Mouse (Mus musculus) limb, embryonic 12.5 days (tissue): Measurements from ENCODE around the gene Fzd7. TPM values are rescaled to one million over a fixed set of nuclear protein-coding genes. Genes with fewer than 3 reads are reported as not detected.

Source experiments
- ATAC-seq: fragments of 200-750 bp; cut with Nextera tagmentation; 2 replicates; pipeline ENCODE4 v1.8.0; 2017; ENCODE audit warnings: low read depth, moderate TSS enrichment; ENCODE audit not compliant: insufficient number of reproducible peaks, insufficient read depth, low FRiP score, low TSS enrichment
- H3K27ac ChIP-seq: fragments of 300-500 bp; sonication (generic); 2 replicates; pipeline ENCODE4 v1.5.1; 2016; ENCODE audit warnings: mild to moderate bottlenecking, moderate library complexity
- H3K27me3 ChIP-seq: fragments of 300-500 bp; sonication (generic); 2 replicates; pipeline ENCODE4 v1.6.1; 2016; ENCODE audit warnings: mild to moderate bottlenecking, moderate library complexity
- H3K36me3 ChIP-seq: fragments of 300-500 bp; sonication (generic); 2 replicates; pipeline ENCODE4 v1.6.1; 2016; ENCODE audit warnings: mild to moderate bottlenecking, moderate library complexity
- H3K4me1 ChIP-seq: fragments of 300-500 bp; sonication (generic); replicated peaks from 2 replicates; pipeline ENCODE4 v1.6.1; 2016
- H3K4me2 ChIP-seq: fragments of 300-500 bp; sonication (generic); 2 replicates; pipeline ENCODE4 v1.6.1; 2016; ENCODE audit warnings: mild to moderate bottlenecking, moderate library complexity
- H3K4me3 ChIP-seq: fragments of 300-500 bp; sonication (generic); replicated peaks from 2 replicates; pipeline ENCODE4 v1.5.1; 2016; ENCODE audit warnings: mild to moderate bottlenecking
- H3K9ac ChIP-seq: fragments of 300-500 bp; sonication (generic); replicated peaks from 2 replicates; pipeline ENCODE4 v1.6.1; 2016; ENCODE audit warnings: mild to moderate bottlenecking, moderate library complexity
- H3K9me3 ChIP-seq: fragments of 300-500 bp; sonication (generic); 2 replicates; pipeline ENCODE4 v1.6.1; 2016; ENCODE audit warnings: mild to moderate bottlenecking, moderate library complexity
- WGBS: fragments of 180-500 bp; shearing (Covaris S2); methylation state at CpG from one replicate; pipeline ENCODE4 v1.1.7; 2016; 5-methylcytosine and 5-hydroxymethylcytosine counted together
- polyA plus RNA-seq: library from polyadenylated mRNA; unstranded; fragments of >200 nt; fragmentation: Nextera tagmentation; extraction: Ambion mirVana; gene quantifications from 2 replicates; pipeline ENCODE4 v1.2.1, GENCODE M21; 2016

Gene Fzd7
- polyA plus RNA-seq, 1 experiment from 2014 or later = 20.5 TPM

DNA sequence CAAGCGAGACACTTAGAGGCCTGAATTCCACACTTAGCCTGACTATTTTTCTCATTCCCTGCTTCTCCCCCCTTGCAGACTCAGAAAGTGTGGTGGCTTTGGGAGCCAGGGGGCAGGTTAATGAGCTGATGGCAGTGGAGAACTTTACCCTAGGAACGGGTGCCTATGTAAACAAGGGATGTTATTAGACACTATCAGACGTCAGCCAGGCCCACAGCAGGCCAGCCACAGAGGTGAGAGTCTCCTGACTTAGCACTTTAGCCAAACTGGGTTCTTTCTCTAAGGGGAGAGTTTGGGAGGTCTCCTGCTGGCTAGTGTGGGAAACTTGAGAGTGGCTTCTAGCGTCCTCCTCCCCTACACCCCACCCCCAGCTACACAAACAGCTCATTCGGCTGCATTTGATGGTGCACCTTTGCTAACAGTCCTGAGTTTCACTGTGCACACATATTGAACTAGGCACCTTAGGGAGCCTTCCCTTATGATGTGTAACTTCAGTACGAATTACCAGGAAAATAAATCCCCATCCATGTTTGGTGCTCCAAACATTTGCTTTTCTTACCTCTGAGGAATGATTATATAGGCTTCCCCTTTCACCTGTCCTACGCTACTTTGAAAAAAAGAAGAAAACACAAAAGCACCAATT, 21.6 kb downstream of the Fzd7 start:
- WGBS = 43% methylated on average over 7 of the region's 7 CpGs
- peaks cover 12% of the 10 kb centered on the region for H3K4me1 ChIP-seq
- no peak overlapping the region for H3K27ac ChIP-seq
- H3K27me3 ChIP-seq = no peaks in the 10 kb centered on the region; the same call in 1 of the 2 replicates
- no peaks in the 10 kb centered on the region for H3K36me3 ChIP-seq
- H3K9me3 ChIP-seq = no peaks in the 10 kb centered on the region
- H3K4me2 ChIP-seq = no peak overlapping the region
- ATAC-seq = no peak; the same call in 1 of the 2 replicates
- H3K4me3 ChIP-seq = no peak overlapping the region
- H3K9ac ChIP-seq = no peak overlapping the region

DNA sequence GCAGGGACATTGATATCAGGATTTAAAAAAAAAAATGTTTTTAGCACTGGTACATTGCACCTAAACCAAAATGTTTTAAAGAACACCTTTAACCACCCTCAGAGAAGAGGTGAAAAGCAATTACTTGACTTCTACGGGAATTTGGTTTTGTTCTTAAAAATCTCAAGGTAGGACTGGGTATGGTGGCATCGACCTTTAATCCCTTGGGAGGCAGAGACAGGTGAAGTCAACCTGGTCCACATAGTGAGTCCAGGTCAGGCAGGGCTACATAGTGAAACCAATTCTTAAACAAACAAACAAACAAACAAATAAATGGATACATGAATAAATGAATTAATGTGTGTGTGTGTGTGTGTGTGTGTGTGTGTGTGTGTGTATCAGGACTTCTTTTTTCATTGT, 22.1 kb downstream of the Fzd7 start:
- Histone ChIP-seq H3K4me1 (peaks cover 13% of the 10 kb centered on the region), H3K36me3 (no peaks in the 10 kb centered on the region), H3K9ac (no peak overlapping the region), H3K27me3 (no peaks in the 10 kb centered on the region; the same call in 1 of the 2 replicates), H3K9me3 (no peaks in the 10 kb centered on the region), H3K4me3 (no peak overlapping the region), H3K4me2 (no peak overlapping the region), H3K27ac (no peak overlapping the region)
- no peak for ATAC-seq
- 74% methylated on average over 2 of the region's 2 CpGs for WGBS

DNA sequence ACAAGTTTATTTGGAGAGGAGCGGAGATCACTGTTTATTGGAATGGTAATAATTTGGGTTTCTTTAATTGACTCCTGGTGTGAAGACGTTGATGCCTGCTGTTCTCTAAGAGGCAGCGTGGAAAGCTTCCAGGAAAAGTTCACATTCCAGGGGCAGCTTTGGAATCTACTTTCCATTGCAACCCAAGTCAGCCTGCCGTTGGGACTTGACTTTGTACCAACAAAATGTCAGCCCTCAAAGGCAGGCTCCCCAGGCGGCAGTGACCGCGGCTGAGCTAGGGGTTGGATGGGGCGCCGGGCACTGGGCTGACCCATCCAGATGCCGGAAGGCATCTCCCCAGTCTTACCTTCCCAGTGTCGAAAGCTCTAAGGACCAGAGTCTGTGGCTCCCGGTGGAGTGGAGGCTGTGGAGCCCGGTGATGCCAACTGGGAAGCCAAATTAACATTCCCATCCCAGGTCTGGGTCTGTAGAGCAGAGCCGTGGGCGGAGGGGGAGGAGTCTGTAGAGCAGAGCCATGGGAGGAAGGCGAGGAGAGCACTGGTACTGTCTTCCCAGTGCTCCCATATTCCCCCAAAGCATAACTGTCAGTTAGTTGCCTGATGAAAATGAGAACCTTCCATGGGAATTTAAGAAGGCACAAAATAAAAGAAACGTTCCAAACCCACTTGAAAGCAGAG, 26.4 kb downstream of the Fzd7 start:
- 0 out of 2 replicates have a peak overlapping the region, but pooled peaks have one; percentile 7 for H3K27ac ChIP-seq
- ATAC-seq = peak; percentile 47; the same call in 1 of the 2 replicates
- 22% methylated on average over 17 of the region's 17 CpGs for WGBS
- H3K4me3 ChIP-seq = no peak overlapping the region
- H3K4me2 ChIP-seq = peak overlapping the region; percentile 40
- H3K9me3 ChIP-seq = no peaks in the 10 kb centered on the region
- no peaks in the 10 kb centered on the region for H3K36me3 ChIP-seq
- peaks cover 12% of the 10 kb centered on the region for H3K4me1 ChIP-seq
- peaks cover 5% of the 10 kb centered on the region; the same call in 1 of the 2 replicates for H3K27me3 ChIP-seq
- H3K9ac ChIP-seq = no peak overlapping the region

DNA sequence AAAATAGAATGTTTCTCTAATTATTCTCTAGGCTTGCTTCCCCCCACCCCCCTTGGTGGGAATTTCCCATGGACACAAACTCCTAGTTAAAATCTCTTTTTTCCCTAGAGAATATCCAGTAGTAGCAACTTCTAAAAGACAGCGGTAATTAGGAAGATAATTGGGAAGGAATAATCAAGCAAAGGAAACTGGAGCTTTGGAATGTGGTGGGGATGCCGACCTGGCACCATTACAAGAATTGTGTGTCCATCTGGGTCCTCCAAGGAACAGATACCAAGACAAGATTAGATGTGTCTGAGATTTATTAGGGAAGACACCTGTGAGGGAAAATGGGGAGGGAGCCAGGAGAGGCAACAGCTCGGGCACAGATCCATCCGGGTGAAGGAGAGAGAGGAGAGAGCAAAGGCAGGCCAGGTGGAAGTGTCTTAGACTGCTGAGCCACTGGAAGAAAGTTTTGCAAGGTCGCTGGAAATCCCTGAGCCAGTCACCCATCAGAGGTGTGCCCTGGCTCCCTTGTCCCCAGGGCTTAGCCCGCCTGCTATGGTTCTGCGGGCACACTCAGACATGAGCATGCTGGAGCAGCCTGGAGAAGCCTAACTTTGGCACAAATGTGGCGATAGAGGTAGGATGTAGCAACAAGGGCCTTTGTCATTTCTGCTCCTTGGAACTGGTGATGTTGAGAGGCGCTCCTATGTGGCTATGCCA, 29.5 kb downstream of the Fzd7 start:
- ATAC-seq = no peak
- Histone ChIP-seq H3K4me3 (no peak overlapping the region), H3K27ac (no peak overlapping the region), H3K9ac (no peak overlapping the region), H3K4me2 (no peak overlapping the region), H3K4me1 (peaks cover 24% of the 10 kb centered on the region), H3K36me3 (no peaks in the 10 kb centered on the region), H3K9me3 (no peaks in the 10 kb centered on the region), H3K27me3 (0 out of 2 replicates have a peak, but pooled peaks cover 5% of the 10 kb centered on the region)
- 63% methylated on average over 9 of the region's 9 CpGs for WGBS

DNA sequence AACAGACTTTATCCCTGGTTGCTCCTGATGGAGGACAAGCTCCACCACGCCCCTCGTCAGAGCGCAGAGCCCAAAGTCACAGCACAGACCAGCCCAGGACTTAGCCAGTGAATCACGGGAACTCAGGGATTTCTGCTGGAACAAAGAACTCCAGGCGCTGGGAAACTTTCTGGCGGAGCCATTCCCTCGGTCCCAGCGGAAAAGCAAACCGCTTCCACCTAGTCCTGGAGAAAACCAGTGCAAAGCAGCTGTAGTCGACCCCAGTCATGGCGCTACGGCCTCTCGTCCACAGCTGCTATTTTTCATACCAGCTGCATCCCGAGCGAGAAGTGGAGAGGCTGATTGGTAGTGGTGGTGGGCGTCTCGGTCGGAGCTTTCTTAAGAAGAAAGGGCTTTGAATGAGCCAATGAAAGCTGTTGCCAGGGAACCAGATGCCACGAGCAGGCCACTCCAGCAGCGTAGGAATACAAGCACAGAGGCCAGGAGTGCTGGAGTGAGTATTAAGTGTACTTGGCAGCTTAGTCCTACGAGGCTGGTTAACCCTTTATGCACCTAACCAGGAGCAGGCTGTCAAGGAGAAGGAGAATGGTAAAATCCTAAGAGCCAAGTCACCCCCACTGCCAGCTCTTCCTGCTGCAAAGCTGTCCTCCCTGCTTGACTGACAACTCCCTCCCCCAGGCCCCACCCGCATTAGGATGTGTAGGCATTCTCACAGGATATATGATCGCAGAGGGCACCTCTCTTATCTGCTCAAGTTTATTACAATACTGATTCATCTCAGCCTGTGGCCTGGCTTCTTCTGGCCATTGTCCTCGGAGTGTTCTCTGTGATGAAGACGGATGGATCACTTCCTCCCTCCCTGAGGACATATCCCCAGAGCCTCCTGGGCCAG, 34.0 kb downstream of the Fzd7 start, which contains the start of gene Gm973:
Gene Gm973 (plus strand): TSS at position 239 of the 892 bp plus-strand sequence.
- Histone ChIP-seq H3K4me3 (peak within 1 kb of the TSS; percentile 34), H3K27me3 (peaks cover 10% of the 10 kb centered on the region; the same call in 1 of the 2 replicates), H3K36me3 (no peaks in the 10 kb centered on the region), H3K4me2 (peak within 1 kb of the TSS; percentile 58), H3K27ac (peak within 1 kb of the TSS; percentile 97), H3K9ac (peak within 1 kb of the TSS; percentile 56), H3K4me1 (peaks cover 48% of the 10 kb centered on the region), H3K9me3 (no peaks in the 10 kb centered on the region)
- 4% methylated on average over 25 of the region's 25 CpGs for WGBS
- peak; percentile 93 for ATAC-seq

DNA sequence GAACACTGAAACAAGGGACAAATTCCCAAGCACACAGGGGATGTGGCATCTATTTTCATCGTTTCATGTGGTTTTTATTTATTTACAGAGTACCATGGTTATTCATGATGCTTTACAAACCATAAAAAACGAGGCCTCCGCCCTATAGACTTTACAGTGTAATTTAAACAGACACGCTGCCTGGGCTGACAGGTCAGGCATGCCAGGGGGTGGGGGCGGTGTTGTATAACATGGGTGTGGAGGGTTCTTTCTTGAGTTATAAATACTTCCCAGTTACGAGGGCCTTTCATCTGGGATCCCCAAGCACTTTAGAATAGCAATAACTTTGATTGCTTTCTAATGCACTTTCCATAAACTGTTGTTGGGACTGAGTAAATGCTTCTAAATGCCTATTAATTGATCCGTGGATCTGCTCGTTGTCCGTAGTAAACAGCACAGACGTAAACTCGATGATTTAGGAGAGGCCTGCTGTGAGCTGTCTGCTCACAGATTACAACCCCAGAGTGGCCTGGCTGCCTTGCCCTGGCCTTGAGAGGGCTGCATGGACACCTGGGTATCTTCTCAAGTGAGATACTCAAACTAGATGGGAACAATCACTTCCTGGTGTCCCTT, 38.1 kb downstream of the Fzd7 start:
- H3K9me3 ChIP-seq = no peaks in the 10 kb centered on the region
- H3K27me3 ChIP-seq = peaks cover 4% of the 10 kb centered on the region; the same call in 1 of the 2 replicates
- peak overlapping the region; percentile 19; the same call in 1 of the 2 replicates for H3K4me2 ChIP-seq
- peaks cover 56% of the 10 kb centered on the region for H3K4me1 ChIP-seq
- ATAC-seq = peak; percentile 26; the same call in 1 of the 2 replicates
- H3K4me3 ChIP-seq = no peak overlapping the region
- no peak overlapping the region for H3K9ac ChIP-seq
- no peak overlapping the region for H3K27ac ChIP-seq
- no peaks in the 10 kb centered on the region for H3K36me3 ChIP-seq
- WGBS = 7% methylated on average over 11 of the region's 11 CpGs

DNA sequence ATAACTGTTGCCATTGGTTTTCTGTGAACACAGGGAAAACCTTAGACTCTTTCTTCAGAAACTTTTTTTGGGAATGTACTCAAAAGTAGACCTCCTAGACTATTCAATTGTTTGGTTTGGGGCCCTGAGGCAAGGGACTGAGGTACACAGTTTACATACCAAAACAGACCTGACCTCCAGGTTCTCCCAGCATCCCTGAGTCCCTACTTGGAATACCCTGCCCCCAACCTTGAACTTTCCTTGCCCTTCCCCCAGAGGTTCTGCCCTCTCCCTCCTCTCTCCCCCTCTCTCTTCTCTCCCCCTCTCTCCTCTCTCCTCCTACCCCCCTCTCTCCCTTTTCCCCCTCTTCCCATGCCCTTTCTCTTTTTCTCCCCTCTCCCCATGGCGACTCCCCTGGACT, 40.2 kb downstream of the Fzd7 start:
- WGBS = 42% methylated on average over 1 of the region's 1 CpGs
- Histone ChIP-seq H3K9ac (no peak overlapping the region), H3K4me3 (no peak overlapping the region), H3K4me1 (peaks cover 39% of the 10 kb centered on the region), H3K36me3 (no peaks in the 10 kb centered on the region), H3K27ac (no peak overlapping the region), H3K9me3 (no peaks in the 10 kb centered on the region), H3K4me2 (no peak overlapping the region), H3K27me3 (peaks cover 4% of the 10 kb centered on the region; the same call in 1 of the 2 replicates)
- ATAC-seq = no peak

DNA sequence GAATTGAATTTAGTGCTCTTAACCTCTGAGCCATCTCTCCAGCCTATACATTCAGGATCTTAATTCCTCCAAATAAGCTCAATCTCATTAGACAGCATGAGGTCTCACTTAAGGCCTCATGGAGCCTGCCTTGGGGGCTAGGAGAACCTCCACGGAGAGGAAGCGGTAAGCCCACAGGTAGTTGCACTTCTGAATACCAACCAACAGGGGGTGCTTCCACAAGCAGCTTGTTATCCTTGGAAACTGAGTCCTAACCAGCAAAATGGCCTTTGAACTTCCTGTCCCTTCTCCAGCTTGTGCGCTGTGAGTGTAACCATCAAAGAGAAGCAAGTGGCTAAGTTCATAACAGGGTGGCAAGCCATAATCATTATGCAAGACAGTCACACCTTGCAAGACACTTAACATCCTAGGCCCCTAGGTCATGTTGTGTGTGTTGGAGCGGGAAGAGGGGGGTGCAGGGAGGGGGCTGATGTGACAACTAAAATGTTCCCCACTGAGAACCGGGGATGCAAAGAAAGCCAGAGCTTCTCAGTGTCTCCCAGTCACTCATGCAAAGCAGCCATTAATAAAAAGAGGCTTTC, 41.2 kb downstream of the Fzd7 start:
- Histone ChIP-seq H3K27me3 (peaks cover 4% of the 10 kb centered on the region; the same call in 1 of the 2 replicates), H3K9me3 (no peaks in the 10 kb centered on the region), H3K4me2 (no peak overlapping the region), H3K9ac (no peak overlapping the region), H3K4me1 (peaks cover 37% of the 10 kb centered on the region), H3K27ac (no peak overlapping the region), H3K4me3 (no peak overlapping the region), H3K36me3 (no peaks in the 10 kb centered on the region)
- no peak for ATAC-seq
- 58% methylated on average over 5 of the region's 5 CpGs for WGBS

DNA sequence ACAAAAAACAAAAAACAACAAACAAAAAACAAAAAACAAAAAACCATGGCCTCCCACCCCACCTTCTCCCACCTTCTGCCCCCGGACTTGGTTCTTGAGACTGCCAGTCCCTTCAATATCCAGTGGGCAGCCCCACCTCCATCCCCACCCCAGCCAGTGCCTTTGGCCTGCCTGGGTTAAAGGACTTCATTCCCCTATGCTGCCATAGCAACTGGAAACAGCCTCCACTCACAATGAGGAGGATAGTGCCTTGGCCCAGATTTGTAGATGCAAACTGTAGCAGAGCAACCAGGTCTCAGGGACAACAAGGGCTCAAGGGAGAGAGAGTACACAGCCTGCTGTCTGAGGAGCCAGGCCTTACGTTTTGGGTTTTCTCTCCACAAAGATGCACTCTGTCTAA, 41.8 kb downstream of the Fzd7 start:
- no peaks in the 10 kb centered on the region for H3K9me3 ChIP-seq
- no peak overlapping the region for H3K4me3 ChIP-seq
- peaks cover 35% of the 10 kb centered on the region for H3K4me1 ChIP-seq
- no peak for ATAC-seq
- 60% methylated on average over 2 of the region's 2 CpGs for WGBS
- no peaks in the 10 kb centered on the region for H3K36me3 ChIP-seq
- no peak overlapping the region for H3K9ac ChIP-seq
- peaks cover 3% of the 10 kb centered on the region for H3K27me3 ChIP-seq
- H3K27ac ChIP-seq = no peak overlapping the region
- H3K4me2 ChIP-seq = no peak overlapping the region

DNA sequence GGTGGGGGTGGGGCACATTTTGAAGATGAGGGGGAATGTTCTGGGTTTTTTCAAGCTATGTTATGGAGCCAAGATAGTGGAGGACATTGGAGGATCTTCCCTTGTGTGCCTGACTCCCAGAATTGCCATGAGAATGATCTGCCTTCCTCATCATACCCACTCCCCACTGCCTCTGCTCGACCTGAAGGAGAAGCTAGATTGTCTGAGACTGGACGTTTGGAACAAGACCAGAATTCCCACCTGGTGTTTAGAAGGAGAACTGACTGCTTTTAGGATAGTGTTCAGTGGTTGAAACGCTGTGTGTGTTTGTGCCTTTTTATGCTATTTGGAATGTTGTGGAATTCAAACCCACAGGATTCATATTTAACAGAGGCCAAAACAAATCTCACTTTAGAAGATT, 42.5 kb downstream of the Fzd7 start:
- H3K9ac ChIP-seq = no peak overlapping the region
- WGBS = 62% methylated on average over 3 of the region's 3 CpGs
- H3K36me3 ChIP-seq = no peaks in the 10 kb centered on the region
- no peaks in the 10 kb centered on the region for H3K9me3 ChIP-seq
- H3K27ac ChIP-seq = no peak overlapping the region
- H3K27me3 ChIP-seq = no peaks in the 10 kb centered on the region; the same call in 1 of the 2 replicates
- H3K4me3 ChIP-seq = no peak overlapping the region
- H3K4me1 ChIP-seq = peaks cover 28% of the 10 kb centered on the region
- ATAC-seq = no peak
- no peak overlapping the region for H3K4me2 ChIP-seq
